Mouse (Mus musculus) urinary bladder, postnatal 4 days (tissue): ENCODE measurements at regions not wholly inside any gene's neighbourhood (a gene's known extent, or its start where the extent isn't known, plus 50 kb on each side); places are given as distances from the start of the nearest gene placed in this dataset.

Source experiments
- DNase-seq, 2 experiments: peaks; one replicate each; pipeline ENCODE4 v3.0.0; 2021 to 2022; ENCODE audit warnings: low spot score in 2 of 2

GRCm38 (mm10) chr5:77594719-77595118, 186.9 kb upstream of the Igfbp7 start:
- no peak for DNase-seq

- DNase-seq: no peak
Observed at GRCm38 (mm10) chr5:77589252-77589651, 181.4 kb upstream of the Igfbp7 start.

GRCm38 (mm10) chr5:77581702-77582101, 173.9 kb upstream of the Igfbp7 start:
- DNase-seq: no peak

DNA sequence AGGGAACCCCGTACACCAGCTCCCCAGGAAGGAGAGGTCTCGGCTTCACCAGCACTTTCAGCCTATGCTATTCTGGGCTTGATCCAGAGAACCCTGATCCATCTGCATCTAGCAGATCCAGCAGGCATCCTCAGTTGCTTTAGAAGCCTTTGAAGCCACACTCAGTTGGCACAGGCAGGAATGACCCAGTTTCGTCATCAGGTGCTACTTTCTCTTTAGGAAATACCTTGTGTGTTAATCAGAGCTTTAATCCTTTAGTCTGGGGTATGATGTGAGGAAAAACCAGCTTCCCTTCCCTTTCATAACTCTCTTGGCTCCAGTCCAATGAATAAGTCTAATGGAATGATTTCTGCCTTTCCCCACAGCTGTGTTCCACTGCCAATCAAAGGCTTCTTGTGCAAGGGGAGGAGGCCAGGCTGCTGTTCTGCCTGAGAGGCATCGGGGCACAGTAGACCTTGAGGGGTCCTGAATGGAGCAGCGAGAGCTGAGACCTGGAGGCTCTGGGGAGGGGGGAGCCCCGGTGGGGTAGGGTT, 173.3 kb upstream of the Igfbp7 start:
- no peak for DNase-seq

DNA sequence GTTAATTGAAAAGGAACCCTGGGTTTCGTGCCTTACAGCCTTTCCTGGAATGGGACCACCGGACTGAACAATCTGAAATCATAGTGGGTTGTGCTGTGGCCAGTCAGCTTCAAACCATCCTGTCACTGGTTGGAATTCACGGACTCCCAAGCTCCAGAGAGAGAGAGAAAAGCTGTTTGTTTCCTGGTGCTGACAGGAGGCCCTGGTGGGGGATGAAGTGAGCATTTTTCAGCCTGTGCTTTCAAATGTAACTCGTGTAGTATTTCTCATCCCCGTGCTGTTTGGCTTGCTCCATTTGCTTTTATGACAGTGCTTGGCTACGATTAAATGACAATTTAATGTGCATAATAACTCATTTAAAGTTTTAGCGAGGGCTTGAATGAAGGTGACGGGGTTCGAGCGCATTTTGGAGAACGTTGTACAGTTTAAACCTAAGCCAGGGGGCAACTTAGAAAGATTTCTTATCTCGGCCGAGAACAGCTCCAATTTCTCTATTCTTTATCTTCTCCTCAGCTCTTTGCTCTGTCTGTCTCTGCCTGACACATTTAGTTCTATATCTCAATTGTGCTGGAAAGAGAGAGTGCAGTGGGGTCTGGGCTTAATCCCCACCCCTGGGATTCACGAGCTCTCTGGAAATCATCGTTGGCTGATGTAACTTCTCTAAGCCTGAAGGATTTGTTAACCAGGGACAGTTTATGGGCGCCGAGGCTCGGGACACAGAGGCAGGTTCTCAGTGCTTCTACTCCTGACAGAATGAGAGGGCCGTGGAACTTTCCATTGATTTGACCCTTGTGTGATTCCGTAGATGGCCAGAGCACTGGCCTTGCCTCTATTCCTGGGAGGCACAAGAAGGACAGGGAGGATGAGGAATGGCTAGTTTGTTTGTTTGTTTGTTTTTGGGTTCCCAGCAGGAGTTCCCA, 172.2 kb upstream of the Igfbp7 start:
- DNase-seq: peak in 1 of 2 experiments; percentile 18

GRCm38 (mm10) chr5:77576881-77577280, 169.0 kb upstream of the Igfbp7 start:
- no peak for DNase-seq

DNA sequence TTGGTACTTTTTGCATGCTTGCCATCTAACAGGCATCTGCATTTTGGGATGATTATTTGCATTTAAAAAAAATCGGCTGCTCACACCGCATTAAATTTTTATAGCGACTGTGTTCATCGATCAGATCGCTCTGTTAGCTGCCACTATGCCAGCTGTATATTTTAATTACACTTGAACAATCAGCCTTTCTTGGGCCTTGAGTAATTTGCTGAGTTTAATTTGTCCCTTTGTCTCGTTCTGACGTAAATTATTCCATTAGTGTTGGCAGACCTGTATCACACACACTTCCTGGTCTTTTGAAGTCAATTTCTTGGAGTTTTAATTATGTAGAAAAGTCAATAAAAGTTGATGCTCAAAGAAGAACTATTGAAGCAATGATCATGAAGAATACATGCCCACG, 167.9 kb upstream of the Igfbp7 start:
- DNase-seq: no peak

- peak in 1 of 2 experiments; percentile 20 for DNase-seq
Observed at GRCm38 (mm10) chr5:77570364-77570763, 162.5 kb upstream of the Igfbp7 start.

GRCm38 (mm10) chr5:77568121-77568520, 160.3 kb upstream of the Igfbp7 start:
- no peak for DNase-seq

GRCm38 (mm10) chr5:77552580-77552979, 144.7 kb upstream of the Igfbp7 start:
- no peak for DNase-seq

DNA sequence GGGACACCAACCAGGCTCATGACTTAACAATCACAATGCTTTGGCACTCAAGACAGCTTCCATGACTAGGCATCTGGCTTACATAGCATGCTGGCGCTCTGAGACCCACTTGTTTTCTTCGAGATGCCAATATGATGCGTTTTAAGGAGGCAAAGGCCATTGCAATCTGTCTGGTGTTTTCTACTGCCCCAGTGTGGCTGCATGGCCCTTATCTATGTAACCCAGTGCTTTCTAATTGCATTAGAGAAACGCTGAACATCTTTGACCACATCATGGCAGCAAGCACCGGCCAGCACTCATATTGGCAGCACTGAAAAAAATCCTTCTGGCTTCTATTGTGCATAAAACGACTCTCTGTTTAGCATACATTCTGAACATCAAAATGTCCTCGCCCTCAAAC, 144.2 kb upstream of the Igfbp7 start:
- no peak for DNase-seq

DNA sequence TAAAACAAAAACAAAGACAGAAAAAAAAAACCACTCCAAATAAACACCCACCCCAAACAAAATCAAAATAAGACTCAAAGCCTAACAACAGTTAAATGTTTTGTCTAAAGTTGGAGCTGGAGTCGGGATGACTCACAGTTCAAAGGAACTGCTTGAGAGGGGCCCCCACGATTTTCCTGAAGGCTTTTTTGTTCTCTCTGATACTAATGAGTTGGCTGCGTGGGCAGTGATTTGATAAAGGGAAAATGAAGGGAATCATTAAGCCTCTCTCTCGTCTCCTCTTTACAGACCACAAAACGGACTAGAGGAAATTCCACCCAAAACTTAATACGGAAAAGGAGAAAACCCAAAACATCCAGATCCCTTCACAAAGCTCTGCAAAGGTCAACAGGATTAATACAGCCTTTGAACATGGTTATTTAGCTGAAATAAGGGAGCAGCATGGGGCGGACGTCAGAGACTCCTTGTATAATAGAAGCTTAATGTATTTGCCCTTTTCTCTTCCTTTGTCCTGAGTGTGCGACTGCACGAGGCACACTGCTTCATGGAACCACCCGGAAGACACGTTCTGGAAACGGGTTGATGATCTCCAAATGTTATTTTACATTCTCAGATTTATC, 138.3 kb upstream of the Igfbp7 start:
- DNase-seq: no peak

DNA sequence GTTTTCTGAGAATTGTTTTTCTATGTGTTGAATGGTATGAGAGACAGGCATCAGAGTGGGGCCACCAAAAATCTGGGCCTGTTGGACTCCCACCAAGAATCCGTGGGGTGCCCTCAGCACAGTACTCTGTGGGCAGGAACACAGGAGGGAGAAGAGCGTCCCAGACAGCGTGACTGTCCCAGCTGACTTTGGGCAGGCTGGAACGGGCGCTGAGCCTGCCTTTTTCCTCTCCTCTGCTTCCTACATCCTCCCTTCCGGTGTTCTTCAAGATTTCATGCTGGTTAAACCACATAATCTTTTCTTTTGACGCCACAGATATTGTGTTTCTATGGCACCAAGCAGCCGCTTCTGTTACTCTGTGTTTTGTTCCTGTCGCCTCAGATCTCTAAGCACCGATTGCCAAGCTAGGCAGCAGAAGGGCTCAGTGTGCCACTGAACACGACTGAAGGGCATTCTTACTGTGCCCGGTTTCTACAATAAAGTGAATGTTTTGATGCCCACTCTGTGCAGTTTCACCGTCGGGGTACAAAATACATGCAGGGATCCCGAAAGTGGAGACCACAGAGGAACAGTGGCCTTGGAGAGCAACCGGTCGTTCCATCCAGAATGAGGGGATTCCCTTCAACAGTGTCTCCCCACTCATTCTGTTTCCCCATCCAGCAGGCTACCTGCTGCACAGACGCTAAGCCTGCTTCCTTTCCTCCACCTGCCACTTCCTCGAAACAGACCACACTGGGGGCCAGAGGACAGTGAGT, 124.6 kb upstream of the Igfbp7 start:
- DNase-seq: no peak

- no peak for DNase-seq
Observed at GRCm38 (mm10) chr5:77530376-77530775, 122.5 kb upstream of the Igfbp7 start.

DNA sequence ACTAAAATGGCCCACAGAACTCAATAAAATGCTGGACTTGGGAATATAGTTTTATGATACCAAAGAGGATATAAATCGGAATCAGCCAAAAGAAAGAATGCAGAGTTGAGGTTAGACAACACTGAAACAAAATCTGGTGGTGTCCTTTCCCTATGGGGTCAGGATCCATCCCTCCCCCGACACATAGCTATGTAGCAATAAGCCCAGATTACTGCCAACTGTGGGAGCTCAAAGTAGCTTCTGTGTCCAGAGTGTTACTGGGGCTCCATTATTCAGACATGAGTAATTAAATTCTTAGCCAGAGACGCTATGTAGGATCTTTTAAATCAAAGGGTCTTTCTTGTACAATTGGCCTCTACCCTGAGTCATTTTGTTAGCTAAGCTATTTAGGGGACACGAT, 109.4 kb upstream of the Igfbp7 start:
- DNase-seq: no peak

- DNase-seq: no peak
Observed at GRCm38 (mm10) chr5:77515448-77515847, 107.6 kb upstream of the Igfbp7 start.

- DNase-seq: no peak
Observed at GRCm38 (mm10) chr5:77502684-77503083, 94.8 kb upstream of the Igfbp7 start.

DNA sequence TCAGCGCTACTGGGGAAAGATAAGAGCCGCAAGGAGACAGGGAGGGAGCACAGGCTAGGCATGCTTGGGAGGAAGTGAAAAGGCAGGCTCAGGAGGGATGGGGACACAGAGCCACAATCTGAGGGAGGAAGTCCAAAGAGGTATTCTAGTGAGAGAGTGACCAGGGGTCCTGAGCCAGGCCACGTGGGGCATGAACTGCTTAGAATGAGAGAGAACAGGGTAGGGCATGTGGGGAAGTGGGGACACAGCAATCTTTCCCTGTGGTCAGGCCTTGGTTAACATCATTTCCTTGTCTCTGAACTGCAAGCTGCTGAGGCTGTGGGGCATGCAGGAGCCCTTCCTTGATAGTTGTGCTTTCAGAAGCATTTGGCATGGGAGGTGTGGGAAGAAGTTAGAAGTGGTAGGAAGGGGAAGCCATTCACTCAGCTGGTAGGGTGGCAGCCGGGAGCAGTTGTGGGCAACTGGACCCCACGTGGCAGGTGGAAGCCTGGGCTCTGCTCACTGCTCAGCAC, 92.2 kb upstream of the Igfbp7 start:
- no peak for DNase-seq

DNA sequence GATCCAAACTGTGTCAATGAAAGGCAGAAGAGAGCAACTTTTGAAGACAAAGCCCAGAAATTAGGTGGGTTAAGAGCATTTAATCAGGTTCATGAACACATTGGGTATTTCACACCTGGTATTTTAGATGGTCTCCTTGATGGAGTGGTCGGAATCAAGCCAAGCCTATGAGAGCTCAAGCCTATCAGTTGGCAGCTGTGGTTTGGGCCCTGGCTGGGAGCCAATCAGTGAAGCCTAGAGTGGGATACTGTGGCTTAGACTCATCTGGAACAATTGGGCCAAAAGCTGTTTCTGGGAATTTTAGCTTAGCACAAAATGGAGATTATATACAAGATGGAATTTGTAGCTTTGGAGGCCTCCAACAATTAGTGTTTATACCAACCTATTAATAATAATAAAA, 86.8 kb upstream of the Igfbp7 start:
- DNase-seq: no peak

GRCm38 (mm10) chr5:77488969-77489368, 81.1 kb upstream of the Igfbp7 start:
- no peak for DNase-seq

DNA sequence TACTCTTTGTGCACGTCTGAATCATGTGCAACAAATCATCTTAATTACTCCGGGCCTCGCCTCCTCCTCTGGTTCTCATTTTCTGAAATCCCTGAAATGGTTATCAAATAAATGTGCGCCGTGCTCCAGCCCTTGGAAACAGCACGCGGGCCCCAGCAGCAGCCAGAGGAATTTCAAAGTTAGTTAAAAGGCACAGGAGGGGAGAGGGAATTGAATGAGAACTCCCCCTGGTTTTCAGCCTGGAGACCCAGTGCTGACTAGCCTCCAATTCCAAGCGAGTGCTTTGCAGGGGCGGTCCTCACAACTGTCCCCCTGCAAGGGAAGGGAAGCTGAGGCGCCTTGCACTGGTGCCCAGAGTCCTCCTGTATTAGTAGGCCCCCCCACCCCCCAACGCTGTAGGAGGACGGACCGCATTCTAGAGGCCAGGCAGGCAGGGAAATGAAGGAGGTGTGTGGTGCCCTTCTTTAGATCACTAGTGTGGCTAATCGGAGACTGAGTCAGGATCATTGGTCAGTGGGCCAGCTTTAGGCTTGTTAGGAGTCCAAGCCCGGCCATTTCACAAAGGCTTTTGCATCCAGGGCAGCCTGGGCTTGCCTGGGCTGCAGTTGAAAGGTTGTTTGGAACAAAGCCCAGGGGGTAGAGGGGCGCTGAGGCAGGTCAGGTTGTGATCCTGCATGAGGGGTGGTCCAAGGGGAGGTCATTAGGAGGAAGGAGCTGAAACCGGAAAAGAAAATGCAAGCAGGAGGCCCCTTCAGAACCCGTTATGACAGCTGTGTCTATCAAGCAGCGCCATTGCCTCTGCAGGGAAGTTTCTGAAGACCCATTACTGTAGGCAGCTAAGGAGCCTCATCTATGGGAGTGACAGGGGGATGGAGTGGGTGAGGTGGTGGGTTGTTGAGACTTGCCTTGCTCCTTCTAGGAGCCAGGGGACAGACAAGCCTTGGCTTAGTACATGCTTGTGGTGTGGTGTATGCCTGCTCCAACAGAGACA, 80.3 kb upstream of the Igfbp7 start:
- DNase-seq: no peak
